Mouse (Mus musculus) forebrain, embryonic 11.5 days (tissue): ENCODE measurements around the gene Psmd5. TPM values are rescaled to one million over a fixed set of nuclear protein-coding genes. Genes with fewer than 3 reads are reported as not detected.

ENCODE experiments used
- ATAC-seq: fragments of 200-750 bp; cut with Nextera tagmentation; replicated peaks from 2 replicates; pipeline ENCODE4 v1.8.0; 2017; ENCODE audit warnings: moderate TSS enrichment; ENCODE audit not compliant: low FRiP score
- DNase-seq: peaks from one replicate; pipeline ENCODE4 v3.0.0-alpha.2; 2017; ENCODE audit warnings: low spot score
- H3K27ac ChIP-seq: fragments of 300-500 bp; sonication (generic); 2 replicates; pipeline ENCODE4 v1.5.1; 2014; ENCODE audit warnings: low read depth, low read length
- H3K27me3 ChIP-seq: fragments of 300-500 bp; sonication (generic); 2 replicates; pipeline ENCODE4 v1.6.1; 2014; ENCODE audit warnings: mild to moderate bottlenecking, low read length, mixed read lengths; ENCODE audit not compliant: control insufficient read depth, insufficient read depth
- H3K36me3 ChIP-seq: fragments of 300-500 bp; sonication (generic); 2 replicates; pipeline ENCODE4 v1.6.1; 2014; ENCODE audit warnings: mild to moderate bottlenecking, low read length, moderate library complexity, mixed read lengths; ENCODE audit not compliant: control insufficient read depth, insufficient read depth
- H3K4me1 ChIP-seq: fragments of 300-500 bp; sonication (generic); replicated peaks from 2 replicates; pipeline ENCODE4 v1.6.1; 2014; ENCODE audit warnings: low read length, mixed read lengths; ENCODE audit not compliant: control insufficient read depth, insufficient read depth
- H3K4me2 ChIP-seq: fragments of 300-500 bp; sonication (generic); 2 replicates; pipeline ENCODE4 v1.6.1; 2014; ENCODE audit warnings: low read depth, mild to moderate bottlenecking, low read length, moderate library complexity, mixed read lengths; ENCODE audit not compliant: severe bottlenecking
- H3K4me3 ChIP-seq: fragments of 300-500 bp; sonication (generic); 2 replicates; pipeline ENCODE4 v1.5.1; 2014; ENCODE audit warnings: low read depth, low read length
- H3K9ac ChIP-seq: fragments of 300-500 bp; sonication (generic); 2 replicates; pipeline ENCODE4 v1.6.1; 2014; ENCODE audit warnings: low read length
- H3K9me3 ChIP-seq: fragments of 300-500 bp; sonication (generic); 2 replicates; pipeline ENCODE4 v1.6.1; 2016; ENCODE audit warnings: low read length, mixed read lengths; ENCODE audit not compliant: control insufficient read depth
- WGBS: fragments of 180-500 bp; shearing (Covaris S2); extraction: QIAGEN DNeasy Blood & Tissue Kit; methylation state at CpG from one replicate; pipeline ENCODE4 v1.1.7; 2014; 5-methylcytosine and 5-hydroxymethylcytosine counted together
- polyA plus RNA-seq: library from polyadenylated mRNA; unstranded; fragments of >200 nt; fragmentation: Nextera tagmentation; extraction: Ambion mirVana; gene quantifications from 2 replicates; pipeline ENCODE4 v1.2.1, GENCODE M21; 2014

The Psmd5 gene
- 117 and 127 TPM in 2 replicates for polyA plus RNA-seq

DNA sequence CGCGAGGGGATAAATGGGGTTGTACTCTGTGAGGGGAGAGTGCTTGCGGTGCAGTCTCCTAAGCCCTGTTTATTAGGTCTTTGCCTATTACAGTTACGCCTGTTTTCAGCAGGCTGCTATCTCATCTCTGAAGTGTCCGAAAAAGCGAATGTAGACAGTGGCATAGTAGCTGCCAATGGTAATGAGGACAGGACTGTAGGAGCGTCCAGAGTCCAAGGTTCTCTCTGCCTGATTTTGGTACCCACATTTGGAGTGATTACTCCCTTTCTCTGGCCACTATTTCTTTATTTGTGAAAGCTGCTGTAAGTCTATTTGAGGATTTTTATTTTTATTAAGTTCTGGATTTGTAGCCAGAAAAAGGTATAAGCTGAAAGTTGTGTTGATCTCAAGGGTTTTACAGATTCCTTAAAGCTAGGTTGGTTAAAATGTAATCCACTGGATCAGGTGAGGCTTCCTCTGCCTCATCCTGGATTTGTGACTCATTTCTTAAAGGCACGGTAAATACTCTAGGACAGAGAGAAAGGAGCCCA lies at the start of gene Psmd5:
TSS of gene Psmd5 (minus strand) at position 153 of the 530 bp plus-strand sequence.
- 10% methylated on average over 8 of the region's 8 CpGs for WGBS
- Histone ChIP-seq H3K4me2 (no peak within 1 kb of the TSS), H3K36me3 (no peaks in the 10 kb centered on the region), H3K27me3 (peaks cover 9% of the 10 kb centered on the region), H3K9ac (0 out of 2 replicates have a peak within 1 kb of the TSS, but pooled peaks have one; percentile 2), H3K4me1 (peaks cover under 1% of the 10 kb centered on the region; the same call in 1 of the 2 replicates), H3K27ac (no peak within 1 kb of the TSS), H3K4me3 (0 out of 2 replicates have a peak within 1 kb of the TSS, but pooled peaks have one; percentile 4), H3K9me3 (no peaks in the 10 kb centered on the region)
- ATAC-seq = no peak
- no peak for DNase-seq

- no peak overlapping the region for H3K4me3 ChIP-seq
- DNase-seq = no peak
- 23% methylated on average over 2 of the region's 2 CpGs for WGBS
- H3K27ac ChIP-seq = no peak overlapping the region
- no peaks in the 10 kb centered on the region for H3K4me1 ChIP-seq
- no peak overlapping the region for H3K9ac ChIP-seq
- H3K4me2 ChIP-seq = no peak overlapping the region
- no peaks in the 10 kb centered on the region for H3K27me3 ChIP-seq
- H3K36me3 ChIP-seq = no peaks in the 10 kb centered on the region
- no peak for ATAC-seq
- no peaks in the 10 kb centered on the region for H3K9me3 ChIP-seq
These were observed 48.0 kb upstream of the Psmd5 start for GRCm38 (mm10) chr2:34922729-34923128.

- Histone ChIP-seq H3K27me3 (no peaks in the 10 kb centered on the region), H3K4me3 (no peak overlapping the region), H3K4me1 (no peaks in the 10 kb centered on the region), H3K9ac (no peak overlapping the region), H3K27ac (no peak overlapping the region), H3K9me3 (no peaks in the 10 kb centered on the region), H3K4me2 (no peak overlapping the region), H3K36me3 (no peaks in the 10 kb centered on the region)
- no peak for ATAC-seq
- no peak for DNase-seq
- WGBS = 73% methylated on average over 2 of the region's 2 CpGs
These were observed 45.4 kb upstream of the Psmd5 start for GRCm38 (mm10) chr2:34920144-34920543.

- Histone ChIP-seq H3K27me3 (peaks cover 15% of the 10 kb centered on the region; the same call in 1 of the 2 replicates), H3K9me3 (no peaks in the 10 kb centered on the region), H3K4me3 (no peak overlapping the region), H3K4me1 (peaks cover 6% of the 10 kb centered on the region; the same call in 1 of the 2 replicates), H3K27ac (no peak overlapping the region), H3K4me2 (no peak overlapping the region), H3K9ac (no peak overlapping the region), H3K36me3 (no peaks in the 10 kb centered on the region)
- WGBS = 28% methylated on average over 2 of the region's 2 CpGs
- no peak for DNase-seq
- ATAC-seq = no peak
These were observed 40.3 kb upstream of the Psmd5 start for GRCm38 (mm10) chr2:34915103-34915502.

DNA sequence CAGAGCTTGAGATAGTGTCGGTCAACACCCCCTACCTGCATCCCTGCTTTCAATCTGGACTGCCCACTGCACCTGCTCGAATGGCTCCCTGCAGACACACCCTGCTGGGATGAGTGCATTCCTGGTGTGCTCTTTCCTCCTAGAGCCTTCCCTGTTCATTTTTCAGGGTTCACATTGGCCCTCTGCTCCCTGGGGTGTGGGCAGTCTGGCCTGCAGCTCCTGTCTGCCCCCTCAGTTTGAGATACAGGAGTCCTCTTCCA lies 40.0 kb upstream of the Psmd5 start:
- ATAC-seq (no peak), DNase-seq (no peak)
- Histone ChIP-seq H3K27ac (no peak overlapping the region), H3K4me3 (no peak overlapping the region), H3K9ac (no peak overlapping the region), H3K36me3 (no peaks in the 10 kb centered on the region), H3K9me3 (no peaks in the 10 kb centered on the region), H3K4me1 (peaks cover 6% of the 10 kb centered on the region; the same call in 1 of the 2 replicates), H3K4me2 (no peak overlapping the region), H3K27me3 (peaks cover 15% of the 10 kb centered on the region; the same call in 1 of the 2 replicates)
- WGBS = 14% methylated on average over 2 of the region's 2 CpGs

GRCm38 (mm10) chr2:34914069-34914822 lies 39.5 kb upstream of the Psmd5 start:
- Histone ChIP-seq H3K27me3 (peaks cover 15% of the 10 kb centered on the region; the same call in 1 of the 2 replicates), H3K27ac (no peak overlapping the region)

GRCm38 (mm10) chr2:34913218-34914068 lies 38.7 kb upstream of the Psmd5 start, which contains the start of gene Phf19:
Phf19 (minus strand) TSS chr2:34914026.
- H3K9me3 ChIP-seq = no peaks in the 10 kb centered on the region
- H3K9ac ChIP-seq = peak within 1 kb of the TSS; percentile 68
- H3K4me1 ChIP-seq = peaks cover 6% of the 10 kb centered on the region; the same call in 1 of the 2 replicates
- DNase-seq = peak; percentile 72
- peak within 1 kb of the TSS; percentile 54 for H3K4me3 ChIP-seq
- H3K4me2 ChIP-seq = peak within 1 kb of the TSS; percentile 95
- peak; percentile 70 for ATAC-seq
- H3K27ac ChIP-seq = no peak within 1 kb of the TSS
- WGBS = under 1% methylated on average over 64 of the region's 64 CpGs
- peaks cover 15% of the 10 kb centered on the region; the same call in 1 of the 2 replicates for H3K27me3 ChIP-seq
- H3K36me3 ChIP-seq = no peaks in the 10 kb centered on the region

More at GRCm38 (mm10) chr2:34914069-34914822, 39.5 kb upstream of the Psmd5 start:
- H3K4me3 ChIP-seq = peak overlapping the region; percentile 54
- peaks cover 6% of the 10 kb centered on the region; the same call in 1 of the 2 replicates for H3K4me1 ChIP-seq
- peak overlapping the region; percentile 95 for H3K4me2 ChIP-seq
- 3% methylated on average over 37 of the region's 50 CpGs for WGBS
- no peaks in the 10 kb centered on the region for H3K9me3 ChIP-seq
- DNase-seq = peak; percentile 78
- peak overlapping the region; percentile 68 for H3K9ac ChIP-seq
- no peaks in the 10 kb centered on the region for H3K36me3 ChIP-seq
- ATAC-seq = peak; percentile 83

DNA sequence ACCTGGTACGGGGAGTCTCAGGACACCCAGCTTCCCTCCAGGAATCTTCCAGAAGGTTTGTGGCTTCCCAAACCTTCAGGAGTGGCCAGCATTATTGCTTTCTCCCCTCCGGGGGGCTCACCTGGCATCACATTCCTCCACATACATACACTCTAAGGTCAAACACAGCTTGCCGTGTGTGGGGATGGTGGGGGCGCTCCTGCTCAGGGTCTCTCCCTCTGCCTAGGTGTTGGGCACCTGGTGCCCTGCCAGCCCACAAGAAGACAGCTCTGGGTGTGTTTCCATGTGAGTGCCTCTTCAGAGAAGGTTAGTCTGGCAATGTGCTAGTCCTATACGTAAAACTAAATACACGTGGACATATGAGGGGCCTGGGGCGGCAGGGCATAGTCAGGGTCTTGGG lies 37.8 kb upstream of the Psmd5 start:
- WGBS = 36% methylated on average over 7 of the region's 7 CpGs
- Histone ChIP-seq H3K4me3 (peak overlapping the region; percentile 54), H3K27me3 (peaks cover 15% of the 10 kb centered on the region; the same call in 1 of the 2 replicates), H3K36me3 (no peaks in the 10 kb centered on the region), H3K27ac (no peak overlapping the region), H3K9me3 (no peaks in the 10 kb centered on the region), H3K9ac (peak overlapping the region; percentile 68), H3K4me1 (peaks cover 6% of the 10 kb centered on the region; the same call in 1 of the 2 replicates), H3K4me2 (peak overlapping the region; percentile 95)
- DNase-seq (no peak), ATAC-seq (no peak)
